Mouse (Mus musculus): ENCODE results near the gene Fam19a2.

Gene Fam19a2

GRCm38 (mm10) chr10:123263876-123264309 is at the start of gene Fam19a2:
Fam19a2 (plus strand) TSS chr10:123263996.
- DNase-seq (ENCODE audit: low read depth, low spot score), result peak; percentile 70

GRCm38 (mm10) chr10:123222785-123223184 is 41.0 kb upstream of the Fam19a2 start:
- DNase-seq (ENCODE audit: low read depth, low spot score), result no peak

GRCm38 (mm10) chr10:123229420-123229819 is 34.4 kb upstream of the Fam19a2 start:
- no peak for DNase-seq (ENCODE audit: low read depth, low spot score)

- DNase-seq (ENCODE audit: low read depth, low spot score), result no peak
Observed at GRCm38 (mm10) chr10:123248063-123248462, 15.7 kb upstream of the Fam19a2 start.

GRCm38 (mm10) chr10:123251904-123252303 is 11.9 kb upstream of the Fam19a2 start:
- DNase-seq (ENCODE audit: low read depth, low spot score), result no peak

GRCm38 (mm10) chr10:123254299-123254698 is 9.5 kb upstream of the Fam19a2 start:
- DNase-seq (ENCODE audit: low read depth, low spot score), result peak; percentile 52

- peak; percentile 90 for DNase-seq (ENCODE audit: low read depth, low spot score)
Observed at GRCm38 (mm10) chr10:123255674-123256348, 8.0 kb upstream of the Fam19a2 start.

- peak; percentile 51 for DNase-seq (ENCODE audit: low read depth, low spot score)
Observed at GRCm38 (mm10) chr10:123264461-123265191, 830 bp downstream of the Fam19a2 start.

GRCm38 (mm10) chr10:123265241-123265790 is 1.5 kb downstream of the Fam19a2 start:
- DNase-seq (ENCODE audit: low read depth, low spot score), result peak; percentile 27

- no peak for DNase-seq (ENCODE audit: low read depth, low spot score)
Observed at GRCm38 (mm10) chr10:123268568-123268967, 4.8 kb downstream of the Fam19a2 start.

GRCm38 (mm10) chr10:123274554-123274953 is 10.8 kb downstream of the Fam19a2 start:
- DNase-seq (ENCODE audit: low read depth, low spot score), result peak; percentile 16

- no peak for DNase-seq (ENCODE audit: low read depth, low spot score)
Observed at GRCm38 (mm10) chr10:123307300-123307699, 43.5 kb downstream of the Fam19a2 start.

GRCm38 (mm10) chr10:123326271-123326670 is 62.5 kb downstream of the Fam19a2 start:
- no peak for DNase-seq (ENCODE audit: low read depth, low spot score)

- no peak for DNase-seq (ENCODE audit: low read depth, low spot score)
Observed at GRCm38 (mm10) chr10:123341280-123341679, 77.5 kb downstream of the Fam19a2 start.

GRCm38 (mm10) chr10:123342591-123343236 is 78.9 kb downstream of the Fam19a2 start:
- DNase-seq (ENCODE audit: low read depth, low spot score), result peak; percentile 16

- DNase-seq (ENCODE audit: low read depth, low spot score), result no peak
Observed at GRCm38 (mm10) chr10:123346301-123346700, 82.5 kb downstream of the Fam19a2 start.

GRCm38 (mm10) chr10:123353667-123354066 is 89.9 kb downstream of the Fam19a2 start:
- no peak for DNase-seq (ENCODE audit: low read depth, low spot score)

- DNase-seq (ENCODE audit: low read depth, low spot score), result no peak
Observed at GRCm38 (mm10) chr10:123357010-123357409, 93.2 kb downstream of the Fam19a2 start.

- DNase-seq (ENCODE audit: low read depth, low spot score), result no peak
Observed at GRCm38 (mm10) chr10:123360492-123360891, 96.7 kb downstream of the Fam19a2 start.

- no peak for DNase-seq (ENCODE audit: low read depth, low spot score)
Observed at GRCm38 (mm10) chr10:123364628-123365027, 100.8 kb downstream of the Fam19a2 start.

- DNase-seq (ENCODE audit: low read depth, low spot score), result no peak
Observed at GRCm38 (mm10) chr10:123367152-123367864, 103.5 kb downstream of the Fam19a2 start.

Data from R1 (cell line).